Mouse (Mus musculus) stomach, postnatal 0 days (tissue): ENCODE measurements at regions not wholly inside any gene's neighbourhood (a gene's known extent, or its start where the extent isn't known, plus 50 kb on each side); places are given as distances from the start of the nearest gene placed in this dataset.

Experiments used
- CTCF ChIP-seq: IDR thresholded peaks from 2 replicates; pipeline ENCODE4 v1.5.1; 2016; ENCODE audit warnings: antibody characterized with exemption, low read depth, mild to moderate bottlenecking, moderate library complexity
- EP300 ChIP-seq: optimal IDR thresholded peaks from 2 replicates; pipeline ENCODE3; 2016; ENCODE audit warnings: antibody characterized with exemption

- TF ChIP-seq CTCF (no peak), EP300 (no peak)
These were observed 67.1 kb upstream of the Sash1 start for GRCm38 (mm10) chr10:8952922-8953321.
